Mouse (Mus musculus): Measurements from ENCODE around the gene Dock2.

Dock2 gene

GRCm38 (mm10) chr11:34427212-34427611 is 356.5 kb downstream of the Dock2 start:
- DNase-seq (ENCODE audit: low spot score): no peak

DNA sequence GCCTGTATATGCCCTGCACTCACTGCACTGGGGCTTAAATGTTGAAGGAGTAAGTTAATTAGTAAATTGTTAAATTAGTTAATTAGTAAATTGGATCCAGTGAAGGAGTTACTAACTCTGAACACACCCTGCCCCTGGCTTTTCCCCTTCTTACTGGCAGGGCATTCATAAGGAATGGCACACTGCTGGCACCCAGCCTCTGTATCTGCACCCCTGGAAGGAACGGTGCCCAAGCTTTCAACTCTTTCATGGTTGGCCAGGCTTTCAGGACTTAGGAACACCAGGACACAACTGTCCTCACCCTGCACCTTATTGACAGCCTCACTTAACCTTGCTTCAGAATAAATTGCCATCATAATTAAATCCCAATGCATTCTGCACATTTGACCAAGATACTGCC is 359.1 kb downstream of the Dock2 start:
- DNase-seq (ENCODE audit: low spot score): no peak

DNA sequence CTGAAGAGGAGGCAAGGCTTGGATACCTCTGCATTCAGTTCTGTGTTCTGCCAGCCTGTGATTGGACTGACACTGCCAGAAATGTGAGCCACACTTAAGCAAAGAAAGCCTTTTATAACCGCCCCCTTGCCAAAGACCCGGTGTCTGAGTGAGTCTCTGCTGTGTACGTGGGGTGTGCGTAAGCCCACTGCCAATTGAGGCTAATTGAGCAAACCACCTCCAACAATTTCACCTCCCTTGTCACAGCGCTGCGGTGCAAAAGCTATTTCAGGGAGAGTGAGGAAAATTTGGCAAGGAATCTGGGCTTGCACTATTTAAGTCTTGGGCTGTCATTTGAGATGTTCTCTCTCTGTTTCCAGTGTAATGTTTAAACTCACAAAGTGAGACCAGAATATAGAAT is 362.6 kb downstream of the Dock2 start:
- no peak for DNase-seq (ENCODE audit: low spot score)

DNA sequence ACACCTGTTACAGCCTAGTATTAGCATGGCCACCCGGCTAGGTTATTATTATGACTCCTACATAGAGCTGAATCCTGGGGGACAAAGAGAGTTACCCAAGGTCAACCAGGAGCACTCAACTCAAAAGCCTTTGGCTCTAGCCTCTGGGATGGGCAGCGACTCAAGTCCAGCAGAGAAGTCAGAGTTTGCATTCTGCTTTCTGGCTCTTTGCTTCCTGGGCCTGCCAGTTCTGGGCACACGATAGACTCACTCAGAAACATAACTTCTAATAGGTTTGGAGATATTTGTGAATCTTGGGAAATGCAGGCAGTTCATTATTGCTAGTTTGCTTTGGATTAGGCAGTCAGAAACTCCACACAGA is 367.1 kb downstream of the Dock2 start:
- DNase-seq (ENCODE audit: low spot score): no peak

DNA sequence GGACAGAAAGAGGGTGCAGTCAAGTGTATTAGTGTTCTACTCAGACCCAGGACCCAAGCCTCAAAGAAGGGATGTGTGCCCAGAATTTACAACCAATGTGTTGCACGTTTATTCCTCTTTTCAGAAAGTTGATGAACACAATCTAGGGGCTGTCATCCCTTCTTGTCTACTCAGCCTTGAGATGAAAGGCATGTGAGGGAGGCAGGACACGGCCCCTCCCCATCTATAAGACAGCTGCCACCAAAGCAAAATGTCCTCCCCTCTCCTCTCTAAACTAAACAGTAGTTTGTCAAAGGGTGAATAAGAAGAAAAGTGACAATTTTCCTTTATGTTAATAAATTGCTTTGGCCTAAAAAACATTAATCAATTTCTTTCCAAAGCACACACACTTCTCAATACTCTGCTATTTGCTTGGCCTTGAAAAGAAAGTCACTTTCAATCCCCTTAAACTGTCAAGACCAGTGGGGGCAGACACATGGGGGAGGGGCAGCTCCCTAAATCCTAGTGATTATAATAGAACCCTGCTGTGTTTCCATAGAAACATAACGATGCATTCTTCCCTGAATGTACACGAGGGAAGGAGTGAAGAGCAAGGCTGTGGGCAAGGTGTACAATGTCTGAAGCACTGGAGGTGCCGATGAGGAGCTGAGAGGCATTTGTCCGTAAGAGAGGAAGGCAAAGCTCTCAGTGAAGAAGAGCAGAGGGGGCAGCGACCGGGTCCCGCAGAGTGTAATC is 367.6 kb downstream of the Dock2 start:
- DNase-seq (ENCODE audit: low spot score): no peak

- no peak for DNase-seq (ENCODE audit: low spot score)
These were observed 376.8 kb downstream of the Dock2 start for GRCm38 (mm10) chr11:34406850-34407249.

- no peak for DNase-seq (ENCODE audit: low spot score)
These were observed 377.4 kb downstream of the Dock2 start for GRCm38 (mm10) chr11:34406309-34406708.

DNA sequence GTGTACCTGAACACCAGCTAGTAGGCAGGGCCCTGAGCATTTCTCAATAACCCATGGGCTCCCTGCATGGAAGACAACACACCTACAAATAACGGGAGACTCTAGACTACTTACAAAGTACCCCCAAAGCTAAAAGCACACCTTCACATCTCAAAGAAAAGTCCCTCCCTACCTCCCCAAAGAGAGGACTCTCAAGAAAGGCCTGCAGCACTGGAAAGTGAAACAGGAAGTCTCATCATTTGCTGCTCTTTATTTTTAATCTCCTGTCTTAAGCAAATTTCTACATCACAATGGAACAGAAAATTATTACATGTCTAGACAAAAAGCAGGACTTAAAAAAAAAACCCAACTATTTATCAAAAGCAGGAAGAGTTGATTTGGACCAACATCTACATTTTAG is 378.4 kb downstream of the Dock2 start:
- DNase-seq (ENCODE audit: low spot score): no peak

- no peak for DNase-seq (ENCODE audit: low spot score)
These were observed 382.3 kb downstream of the Dock2 start for GRCm38 (mm10) chr11:34401343-34401742.

GRCm38 (mm10) chr11:34398555-34398954 is 385.1 kb downstream of the Dock2 start:
- DNase-seq (ENCODE audit: low spot score): no peak

DNA sequence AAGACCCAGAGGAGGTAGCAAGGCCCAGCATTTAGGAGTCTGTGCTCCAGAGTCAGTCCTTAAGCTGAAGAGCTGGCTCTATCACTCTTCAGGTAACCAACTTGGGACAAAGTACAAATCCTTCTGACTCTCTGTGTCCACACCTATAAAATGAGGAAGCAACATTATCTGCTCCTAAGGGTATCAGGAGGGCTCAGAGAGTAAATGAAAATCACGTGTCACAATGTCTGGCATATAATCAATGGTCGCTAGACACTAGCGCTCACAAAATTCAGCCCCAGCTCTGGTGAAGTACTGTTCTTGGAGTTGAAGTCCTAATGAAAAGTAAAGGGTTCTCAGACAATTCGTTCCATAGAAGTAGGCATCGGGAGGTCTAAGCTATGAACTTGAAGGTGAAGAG is 386.0 kb downstream of the Dock2 start:
- DNase-seq (ENCODE audit: low spot score): no peak

DNA sequence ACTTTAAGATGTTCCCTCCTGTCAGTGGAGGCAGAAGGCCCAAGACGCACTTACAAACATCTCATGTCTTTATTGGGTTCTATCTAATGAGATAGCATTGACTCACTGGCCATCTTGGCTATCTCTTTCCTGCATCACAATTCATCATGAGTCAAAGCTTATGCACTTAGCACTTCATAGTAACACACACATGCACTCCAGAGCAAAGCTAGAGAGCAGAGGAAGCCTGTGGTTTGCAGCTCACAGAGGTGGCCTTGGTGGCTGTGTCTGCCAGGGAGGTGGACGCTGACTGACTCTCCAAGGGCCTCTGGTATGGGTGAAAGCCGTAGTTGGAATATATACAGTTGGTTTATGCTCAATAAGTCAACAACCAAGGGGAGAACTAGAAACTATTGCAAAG is 387.9 kb downstream of the Dock2 start:
- no peak for DNase-seq (ENCODE audit: low spot score)

DNA sequence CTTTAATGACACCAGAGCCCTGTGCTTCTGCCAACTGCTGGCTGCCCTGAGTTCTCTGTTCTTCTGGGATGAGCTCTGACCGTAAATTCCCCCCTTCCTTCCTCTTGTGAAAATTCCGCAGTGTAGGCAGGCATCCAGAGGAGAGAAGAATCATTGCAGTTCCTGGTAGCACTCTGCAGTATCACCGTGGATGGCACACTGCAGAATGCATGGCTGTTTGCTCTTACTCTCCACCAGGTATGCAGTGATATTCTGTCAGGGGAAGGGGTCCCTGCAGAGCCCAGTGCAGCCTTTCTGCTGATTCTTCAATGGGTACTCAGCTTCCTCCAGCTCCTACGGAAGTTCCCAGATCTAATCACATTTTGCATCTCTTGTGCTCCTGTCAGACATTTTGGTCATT is 391.6 kb downstream of the Dock2 start:
- no peak for DNase-seq (ENCODE audit: low spot score)

GRCm38 (mm10) chr11:34389261-34390116 is 394.2 kb downstream of the Dock2 start:
- no peak for DNase-seq (ENCODE audit: low spot score)

DNA sequence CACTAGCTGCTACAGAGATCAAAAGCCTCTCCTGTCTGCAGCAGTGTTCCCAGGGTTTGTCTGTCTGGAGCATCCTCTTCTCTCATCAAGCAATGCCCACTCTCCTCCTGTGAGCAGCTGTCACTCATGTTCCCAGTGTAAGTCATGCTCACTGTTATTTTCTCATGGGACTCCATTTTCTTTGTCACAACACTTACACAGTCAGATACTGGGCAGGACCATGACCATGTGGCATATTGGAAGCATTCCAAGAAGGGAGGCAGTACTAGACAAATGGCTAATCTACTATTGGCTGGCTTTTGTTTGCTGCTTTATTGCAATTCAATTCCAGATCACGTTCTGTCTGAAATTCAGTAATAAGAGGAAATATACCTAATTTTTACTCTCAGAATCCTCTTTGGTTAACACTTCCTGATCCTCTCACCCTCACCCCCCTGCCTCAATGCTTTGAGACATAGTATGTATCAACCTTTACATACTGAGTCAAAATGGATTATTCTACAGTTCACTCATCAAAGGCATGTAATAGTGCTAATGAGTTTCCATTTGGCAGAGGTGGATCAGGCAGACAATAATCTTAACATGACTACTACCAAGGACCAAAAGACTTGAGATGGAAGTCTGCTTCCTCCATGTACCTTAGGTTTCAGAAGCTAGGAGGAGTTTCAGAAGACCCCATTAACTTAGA is 398.5 kb downstream of the Dock2 start:
- DNase-seq (ENCODE audit: low spot score): no peak

DNA sequence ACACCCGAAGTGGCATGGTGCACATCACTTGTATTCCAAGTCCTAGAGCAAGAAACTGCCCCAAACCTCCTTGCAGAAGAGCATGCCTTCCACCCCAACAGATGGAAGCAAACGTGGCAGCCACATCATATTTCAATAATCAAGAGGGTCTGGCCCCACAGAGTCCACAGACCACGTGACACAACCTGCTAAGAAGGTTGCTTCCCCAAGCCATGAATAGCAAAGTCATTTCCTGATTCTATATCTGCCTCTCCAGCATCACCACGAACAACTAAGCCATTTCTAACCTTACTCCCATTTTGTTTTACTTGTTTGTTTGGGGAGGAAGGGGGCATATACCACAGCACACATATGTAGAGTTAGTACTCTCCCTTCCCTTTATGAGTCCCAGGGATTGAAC is 399.5 kb downstream of the Dock2 start:
- DNase-seq (ENCODE audit: low spot score): no peak

- DNase-seq (ENCODE audit: low spot score): no peak
These were observed 400.2 kb downstream of the Dock2 start for GRCm38 (mm10) chr11:34383501-34383900.

GRCm38 (mm10) chr11:34377649-34378048 is 406.0 kb downstream of the Dock2 start:
- DNase-seq (ENCODE audit: low spot score): no peak

- no peak for DNase-seq (ENCODE audit: low spot score)
These were observed 408.1 kb downstream of the Dock2 start for GRCm38 (mm10) chr11:34375557-34375956.

- no peak for DNase-seq (ENCODE audit: low spot score)
These were observed 411.5 kb downstream of the Dock2 start for GRCm38 (mm10) chr11:34372224-34372623.

- no peak for DNase-seq (ENCODE audit: low spot score)
These were observed 427.6 kb downstream of the Dock2 start for GRCm38 (mm10) chr11:34356109-34356508.

- no peak for DNase-seq (ENCODE audit: low spot score)
These were observed 428.3 kb downstream of the Dock2 start for GRCm38 (mm10) chr11:34355406-34355805.

DNA sequence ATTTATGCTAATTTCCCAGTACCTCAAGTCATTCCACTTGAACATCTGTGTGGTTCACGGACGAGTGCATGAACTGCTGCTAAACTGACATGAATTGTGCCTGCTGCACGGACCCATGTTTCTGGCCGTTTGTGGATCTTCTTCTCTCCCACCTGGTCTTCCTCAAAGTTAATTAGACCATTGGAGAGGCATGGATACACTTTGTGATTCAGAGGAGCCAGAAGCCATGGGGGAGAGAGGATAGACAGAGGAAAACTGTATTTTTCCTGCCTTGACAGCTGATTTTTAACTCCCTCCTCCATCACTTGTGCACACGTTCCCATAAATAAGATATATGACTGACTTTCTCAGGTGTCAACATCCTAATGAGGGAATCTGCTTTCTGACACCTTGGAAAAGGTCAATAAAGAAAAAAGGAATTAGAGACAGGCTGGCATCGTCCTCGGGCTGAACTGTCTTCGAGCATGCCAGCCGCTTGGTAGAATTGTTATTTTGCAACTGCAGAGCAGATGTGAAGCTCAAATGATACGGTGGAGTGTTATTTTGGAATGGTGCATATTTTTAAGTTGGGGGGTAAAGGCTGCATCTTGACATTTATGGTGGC is 434.1 kb downstream of the Dock2 start:
- no peak for DNase-seq (ENCODE audit: low spot score)

Measured in testis, postnatal 10 days (tissue).